Mouse (Mus musculus) T-cell, adult 66 days (primary cell): ENCODE data around the gene Spin2g. TPM values are rescaled to one million over a fixed set of nuclear protein-coding genes. Genes with fewer than 3 reads are reported as not detected.

Experiments used
- total RNA-seq, 2 experiments: library from RNA; stranded (reverse); gene quantifications; 3 replicates in 1 of 2; 4 replicates in 1 of 2; pipeline ENCODE4 v1.2.4; 2023

Spin2g gene
- not detected for total RNA-seq

GRCm38 (mm10) chrX:34238633-34239032 is at the start of gene Spin2g:
Spin2g (minus strand) TSS chrX:34238733.

Other genes with a start within 250 kb of the Spin2g start
- gene Btbd35f9, start 77.2 kb downstream of the Spin2g start, total RNA-seq: not detected
- not detected for gene Btbd35f8, start 211.8 kb upstream of the Spin2g start, total RNA-seq